Mouse (Mus musculus): ENCODE data around the gene Slc31a1.

Slc31a1 gene

DNA sequence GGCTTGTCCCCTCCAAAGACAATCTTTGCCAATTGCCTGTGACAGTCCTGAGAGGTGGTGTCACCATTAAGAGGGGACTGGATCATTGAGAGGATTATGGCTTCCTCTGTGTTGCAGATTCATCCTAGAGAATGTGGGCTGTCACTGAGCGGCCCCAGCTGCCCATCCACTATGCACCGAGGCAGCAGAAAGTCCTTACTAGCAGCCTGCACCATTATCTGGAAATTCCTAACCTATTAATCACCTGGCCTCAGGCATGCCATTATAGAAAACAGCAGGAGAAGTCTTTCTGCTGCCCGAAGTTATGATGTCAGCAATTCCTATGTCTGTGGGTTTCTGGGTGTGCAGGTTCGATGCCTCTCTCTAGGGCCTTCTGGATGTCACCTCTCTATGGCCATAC, 80.5 kb downstream of the Slc31a1 start:
- intact Hi-C loops (cut with DNase I): no loop called here

All from adrenal gland (tissue).